Mouse (Mus musculus): Measurements from ENCODE around the gene Gpr107.
A peak's percentile ranks its signal among the peaks of the same experiment; 100 is the strongest.

Gpr107 gene

DNA sequence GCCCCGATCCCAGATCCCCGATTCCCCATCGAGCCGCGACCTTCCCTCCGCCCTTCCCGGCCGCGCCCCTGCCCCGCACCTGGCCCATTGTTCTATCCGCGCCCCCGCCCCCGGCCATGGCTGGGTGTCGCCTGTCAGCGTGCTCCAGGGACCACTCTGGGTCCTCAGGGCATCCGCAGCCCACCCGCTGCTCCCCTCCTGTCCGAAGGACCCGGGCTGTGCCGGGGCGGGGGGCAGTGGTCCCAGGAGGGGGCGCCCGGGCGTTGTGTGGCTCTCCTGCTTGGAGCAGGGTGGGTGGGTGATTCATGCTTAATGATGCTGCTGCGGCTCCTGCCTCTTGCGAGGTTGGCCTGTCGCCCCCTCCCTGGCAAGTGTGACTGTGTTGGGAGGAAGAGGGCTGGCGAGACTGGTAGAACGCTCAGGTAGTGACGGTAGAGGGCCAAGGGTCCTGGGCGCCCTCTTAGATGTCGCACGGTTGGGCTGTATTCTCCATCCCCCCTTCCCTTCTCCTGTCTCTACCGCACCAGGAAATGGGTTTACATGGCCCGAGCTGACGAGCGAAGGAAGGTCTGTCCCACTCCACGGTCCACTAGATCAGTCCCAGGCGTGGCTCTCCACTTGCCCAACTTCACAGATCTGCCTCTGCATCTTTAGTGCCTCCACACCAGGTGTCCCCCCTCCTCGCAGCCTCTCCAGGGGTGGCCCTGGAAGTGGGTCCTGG lies 94.3 kb downstream of the Gpr107 start:
- DNase-seq (ENCODE audit: low read depth), result no peak

- no peak for DNase-seq (ENCODE audit: low read depth)
Observed at GRCm38 (mm10) chr2:31248856-31249255, 96.7 kb downstream of the Gpr107 start.

- no peak for DNase-seq (ENCODE audit: low read depth)
Observed at GRCm38 (mm10) chr2:31252167-31252566, 100.1 kb downstream of the Gpr107 start.

GRCm38 (mm10) chr2:31253463-31253862 lies 101.3 kb downstream of the Gpr107 start:
- DNase-seq (ENCODE audit: low read depth), result no peak

DNA sequence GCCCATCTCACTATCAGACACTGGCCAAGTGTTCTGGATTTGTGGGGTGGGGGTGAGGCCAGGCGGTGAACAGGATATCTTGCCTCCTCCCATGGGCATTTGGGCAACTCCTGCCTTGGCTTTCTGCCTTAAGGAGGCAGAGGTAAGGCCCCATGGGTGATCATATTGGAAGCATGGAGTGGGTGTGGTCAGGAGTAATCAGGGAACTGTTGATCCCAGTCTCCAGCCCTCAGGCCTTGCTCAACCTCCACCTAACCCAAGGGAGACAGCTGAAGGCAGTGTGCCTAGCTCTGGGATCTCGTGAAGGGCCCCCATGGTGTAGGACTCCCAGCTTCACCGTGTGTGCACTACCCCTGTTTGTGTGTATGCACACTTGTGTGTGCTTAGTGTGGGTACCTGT lies 102.7 kb downstream of the Gpr107 start:
- DNase-seq (ENCODE audit: low read depth), result no peak

DNA sequence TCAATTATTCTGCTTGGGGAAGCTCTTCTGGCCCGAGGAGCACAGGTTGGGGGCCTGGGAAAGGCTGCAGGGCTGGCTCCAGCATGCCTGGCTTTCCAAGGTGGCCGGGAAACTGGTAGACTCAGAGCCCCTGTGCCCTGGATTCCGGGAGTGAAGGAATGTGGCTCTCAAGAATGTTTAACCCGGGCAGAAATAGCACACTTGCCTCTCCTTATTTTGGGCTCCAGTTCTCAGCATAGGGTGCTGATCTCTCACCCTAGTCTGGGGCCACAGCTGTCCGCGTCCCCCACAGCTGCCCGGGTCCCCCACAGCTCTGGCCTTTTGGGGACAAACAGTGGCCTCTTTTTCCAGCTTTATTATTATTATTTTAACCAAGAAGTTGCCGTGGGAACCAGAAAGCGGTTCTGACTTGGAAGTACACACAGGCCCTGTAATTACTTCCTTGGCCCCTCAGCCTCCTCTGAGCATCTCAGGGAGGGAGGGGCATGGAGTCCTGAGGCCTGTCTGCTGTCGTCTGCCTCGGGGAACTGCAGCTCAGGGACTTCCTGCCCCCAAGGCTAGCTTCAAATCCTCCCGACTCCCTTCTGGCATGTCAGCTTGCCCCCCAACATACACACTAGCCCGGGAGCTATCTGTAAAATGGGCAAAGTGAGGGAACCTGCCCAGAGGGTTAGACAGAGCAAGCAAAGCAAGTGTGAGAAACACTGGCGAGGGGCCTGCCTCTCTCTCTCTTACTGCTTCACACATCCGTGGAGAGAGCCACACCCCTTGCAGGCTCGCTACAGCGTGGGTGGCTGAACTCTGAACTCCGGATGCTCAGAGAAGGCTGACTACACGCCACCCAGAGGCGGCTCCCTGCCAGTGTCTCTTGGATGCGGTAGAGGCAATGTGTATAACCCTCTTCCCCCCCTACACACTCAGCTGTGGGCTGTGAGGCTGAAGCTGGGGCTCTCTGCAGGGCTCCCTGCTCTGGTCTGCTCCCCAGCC lies 104.1 kb downstream of the Gpr107 start:
- DNase-seq (ENCODE audit: low read depth), result peak; percentile 70

DNA sequence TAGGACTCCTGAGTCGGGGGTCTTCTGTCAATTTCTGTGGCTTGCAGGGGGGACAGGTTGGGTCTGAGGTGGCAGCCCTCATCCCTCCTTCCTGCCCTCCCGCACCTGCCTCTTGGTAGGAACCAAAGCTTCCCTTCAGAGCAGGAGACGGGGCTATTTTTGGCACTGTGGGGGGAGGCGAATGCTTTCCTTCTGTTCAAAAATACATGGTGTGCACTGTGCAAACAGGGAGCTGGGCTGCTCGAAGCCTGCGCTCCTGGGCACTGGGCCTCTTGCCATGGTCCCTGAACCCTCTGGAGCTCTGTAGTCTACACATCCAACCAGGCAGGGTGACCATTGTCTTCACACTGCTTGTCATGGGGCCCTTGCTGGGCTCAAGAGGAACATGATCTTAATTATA lies 105.0 kb downstream of the Gpr107 start:
- no peak for DNase-seq (ENCODE audit: low read depth)

GRCm38 (mm10) chr2:31258609-31259366 lies 106.7 kb downstream of the Gpr107 start:
- DNase-seq (ENCODE audit: low read depth), result peak; percentile 60

DNA sequence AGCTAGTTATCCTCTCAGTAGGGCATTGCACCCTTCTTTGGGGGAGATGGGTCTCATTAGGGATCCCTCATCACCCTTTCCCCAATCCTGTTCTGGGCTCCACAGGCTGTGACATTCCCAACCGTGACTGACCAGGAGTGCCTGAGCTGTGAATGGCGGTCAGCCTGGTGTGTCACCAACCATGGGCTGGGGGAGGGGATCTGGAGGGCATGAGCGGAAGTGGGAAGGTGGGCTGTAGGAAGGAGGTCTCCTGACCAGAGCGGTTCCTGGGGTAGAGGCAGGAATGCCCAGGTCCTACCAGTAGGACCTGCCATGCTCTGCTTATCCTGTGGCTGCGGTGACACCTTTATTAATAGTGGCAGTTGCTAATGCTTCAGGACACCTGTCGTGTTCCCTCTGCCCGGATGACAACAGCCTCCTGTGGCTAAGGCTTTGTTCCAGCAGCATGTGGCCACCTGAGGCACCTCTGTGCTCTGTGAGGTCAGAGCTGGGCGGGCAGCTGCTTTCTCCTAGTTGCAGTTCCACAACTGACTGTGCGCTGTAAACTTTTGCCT lies 107.3 kb downstream of the Gpr107 start:
- DNase-seq (ENCODE audit: low read depth), result no peak

DNA sequence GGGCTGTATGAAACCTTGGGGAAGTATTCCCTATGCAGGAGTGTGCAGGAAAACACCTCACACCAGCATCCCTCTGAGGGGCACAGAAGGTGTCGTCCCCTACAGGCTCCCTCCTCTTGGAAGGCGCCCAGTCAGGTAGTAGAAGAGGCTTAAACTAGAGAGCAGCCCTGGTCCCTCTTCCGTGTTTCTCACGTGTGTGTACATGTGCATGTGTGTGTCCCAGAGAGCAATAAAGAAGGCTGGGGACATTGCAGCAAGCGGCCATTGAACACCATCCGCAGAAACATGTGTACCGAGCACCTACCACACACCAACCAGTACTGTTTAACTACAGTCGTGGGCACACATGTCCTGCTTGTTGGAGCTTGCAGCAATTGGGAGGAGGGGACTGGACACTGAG lies 108.4 kb downstream of the Gpr107 start:
- no peak for DNase-seq (ENCODE audit: low read depth)

DNA sequence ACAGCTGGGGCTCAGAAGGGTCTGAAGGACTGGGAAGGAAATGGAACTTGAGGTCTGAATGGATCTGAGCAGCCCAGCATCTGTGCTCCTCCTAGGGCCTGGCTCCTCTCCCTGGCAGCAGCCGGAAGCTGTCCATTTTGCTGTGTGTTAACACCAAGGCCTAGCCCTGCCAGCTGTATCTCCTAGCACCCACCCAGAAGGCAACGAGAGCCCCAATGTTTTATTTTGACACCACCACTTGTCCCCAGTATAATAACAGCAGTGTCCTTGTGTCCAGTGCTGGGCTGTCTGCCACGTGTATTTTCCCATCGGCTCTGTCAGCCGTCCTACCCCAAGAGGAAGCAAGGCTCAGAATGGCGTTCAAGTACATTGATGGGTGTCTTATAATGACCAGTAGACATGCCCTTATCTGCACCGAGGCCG lies 110.9 kb downstream of the Gpr107 start:
- no peak for DNase-seq (ENCODE audit: low read depth)

- no peak for DNase-seq (ENCODE audit: low read depth)
Observed at GRCm38 (mm10) chr2:31263746-31264378, 111.7 kb downstream of the Gpr107 start.

DNA sequence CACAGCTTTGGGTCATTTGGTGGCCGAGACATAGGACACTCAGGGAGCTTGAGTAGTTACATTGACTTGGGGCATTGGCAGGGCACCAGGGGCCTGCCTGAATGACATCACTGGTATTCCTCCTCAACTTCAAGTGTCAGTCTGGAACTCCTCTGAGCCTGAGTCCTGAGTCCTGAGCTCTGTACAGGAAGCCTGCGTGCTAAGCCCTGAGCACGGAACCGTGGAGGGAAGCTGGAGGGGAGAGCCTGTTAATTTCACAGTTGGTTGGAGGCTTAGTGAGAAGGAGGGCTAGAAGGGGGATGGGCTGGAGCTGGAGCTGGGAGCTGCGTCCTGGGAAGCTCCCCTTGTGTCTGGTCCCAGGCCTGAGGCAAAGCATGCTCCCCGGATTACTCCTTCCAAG lies 115.3 kb downstream of the Gpr107 start:
- DNase-seq (ENCODE audit: low read depth), result no peak
